Comparison of ENCODE assay signal across 23 mouse cellular contexts in genomic region chr6:41080121-41080520, GRCm38 (mm10). TPM values are rescaled to one million over a fixed set of nuclear protein-coding genes. Genes with fewer than 3 reads are reported as not detected.
"Had no signal": no experiment of that assay in that cellular context is flagged by ENCODE, and none has a peak within 500 bp of the region (broad histone marks: within the 10 kb centered on the region; RNA-seq: fewer than 3 reads in every experiment).

No protein-coding gene starts in this region.

- H3K4me1 ChIP-seq: liver, embryonic 15.5 days; neural tube, embryonic 15.5 days; stomach, embryonic 15.5 days had no signal

- H3K9me3 ChIP-seq: liver, embryonic 15.5 days; midbrain, embryonic 13.5 days; midbrain, embryonic 15.5 days; neural tube, embryonic 13.5 days; neural tube, embryonic 15.5 days; stomach, embryonic 15.5 days had no signal

- H3K27ac ChIP-seq: liver, embryonic 15.5 days; midbrain, embryonic 13.5 days; midbrain, embryonic 15.5 days; neural tube, embryonic 13.5 days; neural tube, embryonic 15.5 days; stomach, embryonic 15.5 days; stomach, postnatal 0 days had no signal

- DNase-seq: liver, postnatal 0 days; lung, embryonic 14.5 days; lung, postnatal 10 days; lung, postnatal 4 days; right cerebral cortex, adult 18-20 months; right cerebral cortex, postnatal 14 days; thymus, adult 2 months; thymus, postnatal 25 days; thymus, postnatal 4 days had no signal

- H3K36me3 ChIP-seq: liver, embryonic 15.5 days; midbrain, embryonic 13.5 days; midbrain, embryonic 15.5 days; neural tube, embryonic 13.5 days; neural tube, embryonic 15.5 days; stomach, embryonic 15.5 days had no signal

- H3K9ac ChIP-seq: liver, embryonic 15.5 days; liver, postnatal 0 days; lung, embryonic 14.5 days; midbrain, embryonic 13.5 days; midbrain, embryonic 15.5 days; neural tube, embryonic 13.5 days; neural tube, embryonic 15.5 days; stomach, embryonic 15.5 days had no signal

- H3K4me2 ChIP-seq: liver, embryonic 15.5 days; lung, embryonic 14.5 days; midbrain, embryonic 11.5 days; midbrain, embryonic 13.5 days; midbrain, embryonic 15.5 days; neural tube, embryonic 13.5 days; neural tube, embryonic 15.5 days; stomach, embryonic 15.5 days had no signal

- H3K4me3 ChIP-seq: liver, embryonic 15.5 days; midbrain, embryonic 13.5 days; midbrain, embryonic 15.5 days; neural tube, embryonic 13.5 days; neural tube, embryonic 15.5 days; stomach, embryonic 15.5 days had no signal

- H3K27me3 ChIP-seq: liver, embryonic 15.5 days; midbrain, embryonic 13.5 days; midbrain, embryonic 15.5 days; neural tube, embryonic 13.5 days; neural tube, embryonic 15.5 days; stomach, embryonic 15.5 days had no signal

RNA-seq across cellular contexts. Expression of gene 2210010C04Rik, which starts 44.8 kb away (rescaled TPM):
- total RNA-seq: megakaryocyte, adult 5-6 weeks; megakaryocyte-erythroid progenitor cell, adult 5-6 weeks; midbrain, postnatal 0 days; monocyte, adult 5-6 weeks had no signal
- polyA plus RNA-seq: liver, embryonic 15.5 days; liver, postnatal 0 days; lung, embryonic 14.5 days; lung, embryonic 16.5 days; midbrain, embryonic 11.5 days; midbrain, embryonic 13.5 days; midbrain, embryonic 15.5 days; midbrain, postnatal 0 days; neural tube, embryonic 11.5 days; neural tube, embryonic 13.5 days; neural tube, embryonic 15.5 days had no signal
